Mouse (Mus musculus) liver, embryonic 15.5 days (tissue): Measurements from ENCODE around the gene U2surp. TPM values are rescaled to one million over a fixed set of nuclear protein-coding genes. Genes with fewer than 3 reads are reported as not detected.

ENCODE experiments used
- ATAC-seq: fragments of 200-750 bp; cut with Nextera tagmentation; 2 replicates; pipeline ENCODE4 v1.8.0; 2017; ENCODE audit warnings: moderate number of reproducible peaks, mild to moderate bottlenecking, moderate library complexity; ENCODE audit not compliant: insufficient read depth
- H3K27ac ChIP-seq: fragments of 300-500 bp; sonication (generic); replicated peaks from 2 replicates; pipeline ENCODE4 v1.5.1; 2015; ENCODE audit warnings: mild to moderate bottlenecking, inconsistent platforms
- H3K27me3 ChIP-seq: fragments of 300-500 bp; sonication (generic); 2 replicates; pipeline ENCODE4 v1.6.1; 2015; ENCODE audit warnings: mild to moderate bottlenecking, inconsistent platforms
- H3K36me3 ChIP-seq: fragments of 300-500 bp; sonication (generic); replicated peaks from 2 replicates; pipeline ENCODE4 v1.6.1; 2015; ENCODE audit warnings: moderate library complexity, mild to moderate bottlenecking, inconsistent platforms
- H3K4me1 ChIP-seq: fragments of 300-500 bp; sonication (generic); replicated peaks from 2 replicates; pipeline ENCODE4 v1.6.1; 2015; ENCODE audit warnings: inconsistent platforms
- H3K4me2 ChIP-seq: fragments of 300-500 bp; sonication (generic); 2 replicates; pipeline ENCODE4 v1.6.1; 2015; ENCODE audit warnings: moderate library complexity, mild to moderate bottlenecking, inconsistent platforms
- H3K4me3 ChIP-seq: fragments of 300-500 bp; sonication (generic); replicated peaks from 2 replicates; pipeline ENCODE4 v1.5.1; 2015; ENCODE audit warnings: mild to moderate bottlenecking, inconsistent platforms
- H3K9ac ChIP-seq: fragments of 300-500 bp; sonication (generic); 2 replicates; pipeline ENCODE4 v1.6.1; 2015; ENCODE audit warnings: moderate library complexity, mild to moderate bottlenecking, inconsistent platforms
- H3K9me3 ChIP-seq: fragments of 300-500 bp; sonication (generic); replicated peaks from 2 replicates; pipeline ENCODE4 v1.6.1; 2016; ENCODE audit warnings: inconsistent platforms
- WGBS: fragments of 180-500 bp; shearing (Covaris S2); methylation state at CpG from one replicate; pipeline ENCODE4 v1.1.7; 2015; ENCODE audit warnings: mixed read lengths; ENCODE audit not compliant: insufficient replicate concordance; 5-methylcytosine and 5-hydroxymethylcytosine counted together
- polyA plus RNA-seq: library from polyadenylated mRNA; unstranded; fragments of >200 nt; fragmentation: Nextera tagmentation; extraction: Ambion mirVana; gene quantifications from 2 replicates; pipeline ENCODE4 v1.2.1, GENCODE M21; 2015

Gene U2surp
- polyA plus RNA-seq, result 43.5 and 52.1 TPM in 2 replicates

DNA sequence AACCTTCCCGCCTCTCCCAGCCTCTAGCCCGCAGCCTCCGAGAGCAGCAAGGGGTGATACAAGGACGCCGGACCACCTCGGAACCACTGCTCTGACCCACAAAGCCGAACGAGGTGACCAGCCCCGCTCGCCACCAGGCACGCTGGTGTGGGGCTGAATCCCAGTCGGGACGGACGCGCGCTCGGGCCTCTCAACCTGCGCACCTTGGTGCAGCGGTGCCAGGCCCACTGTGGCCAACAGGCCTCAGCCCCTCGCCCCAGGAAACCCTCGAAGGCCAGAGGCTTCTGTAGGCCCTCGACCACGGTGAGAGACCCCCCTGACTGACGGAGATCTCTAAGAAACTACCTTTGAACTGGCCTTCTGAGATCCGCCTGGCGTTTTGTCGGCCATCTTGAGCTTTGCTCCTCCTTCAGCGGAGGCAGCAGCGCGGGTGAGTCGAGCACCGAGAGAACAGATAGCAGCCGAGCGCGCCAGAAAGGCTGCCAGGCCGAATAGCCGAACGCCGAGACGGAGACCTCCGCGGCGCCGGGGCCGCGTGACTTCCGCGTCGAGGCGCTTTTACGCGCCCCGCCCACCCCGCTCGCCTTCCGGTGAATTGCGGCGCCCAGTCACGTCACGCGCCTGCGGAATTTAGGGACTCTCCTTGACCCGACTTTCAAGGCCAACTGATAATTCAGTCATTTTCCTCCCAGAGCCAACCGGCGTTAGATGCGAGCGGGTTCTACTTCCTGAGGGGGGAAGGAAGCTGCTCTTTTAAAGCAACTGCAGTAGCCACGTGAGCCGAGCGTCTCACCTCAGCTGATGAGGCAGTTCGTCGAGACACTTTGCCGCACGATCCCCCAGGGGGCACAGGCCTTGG, at the start of gene U2surp:
U2surp (minus strand) TSS at position 525 of the 859 bp plus-strand sequence.
- H3K27ac ChIP-seq, result peak within 1 kb of the TSS; percentile 89
- peaks cover 31% of the 10 kb centered on the region for H3K4me1 ChIP-seq
- peak within 1 kb of the TSS; percentile 91 for H3K4me2 ChIP-seq
- no peaks in the 10 kb centered on the region for H3K36me3 ChIP-seq
- peak within 1 kb of the TSS; percentile 92 for H3K9ac ChIP-seq
- no peaks in the 10 kb centered on the region for H3K9me3 ChIP-seq
- peak within 1 kb of the TSS; percentile 92 for H3K4me3 ChIP-seq
- WGBS, result under 1% methylated on average over 74 of the region's 74 CpGs
- peak; percentile 93 for ATAC-seq
- H3K27me3 ChIP-seq, result no peaks in the 10 kb centered on the region

DNA sequence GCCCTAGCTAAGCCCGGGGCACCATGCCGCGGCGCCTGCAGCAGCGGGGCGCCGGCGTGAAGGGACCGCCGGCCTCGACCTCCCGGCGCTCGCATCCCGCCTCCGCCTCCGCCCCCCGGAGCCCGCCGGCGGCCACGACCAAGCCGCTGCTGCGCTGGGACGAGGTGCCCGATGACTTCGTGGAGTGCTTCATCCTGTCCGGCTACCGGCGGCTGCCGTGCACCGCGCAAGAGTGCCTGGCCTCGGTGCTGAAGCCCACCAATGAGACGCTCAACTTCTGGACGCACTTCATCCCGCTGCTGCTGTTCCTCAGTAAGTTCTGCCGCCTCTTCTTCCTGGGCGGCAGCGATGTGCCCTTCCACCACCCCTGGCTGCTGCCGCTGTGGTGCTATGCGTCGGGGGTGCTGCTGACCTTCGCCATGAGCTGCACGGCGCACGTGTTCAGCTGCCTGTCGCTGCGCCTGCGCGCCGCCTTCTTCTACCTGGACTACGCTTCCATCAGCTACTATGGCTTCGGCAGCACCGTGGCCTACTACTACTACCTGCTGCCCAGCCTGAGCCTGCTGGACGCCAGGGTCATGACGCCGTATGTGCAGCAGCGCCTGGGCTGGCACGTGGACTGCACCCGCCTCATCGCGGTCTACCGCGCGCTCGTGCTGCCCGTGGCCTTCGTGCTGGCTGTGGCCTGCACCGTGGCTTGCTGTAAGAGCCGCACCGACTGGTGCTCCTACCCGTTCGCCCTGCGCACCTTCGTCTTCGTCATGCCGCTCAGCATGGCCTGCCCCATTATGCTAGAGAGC, 48.3 kb upstream of the U2surp start:
- peaks cover 64% of the 10 kb centered on the region for H3K4me1 ChIP-seq
- no peaks in the 10 kb centered on the region for H3K36me3 ChIP-seq
- H3K9me3 ChIP-seq, result no peaks in the 10 kb centered on the region
- 13% methylated on average over 78 of the region's 78 CpGs for WGBS
- H3K27ac ChIP-seq, result peak overlapping the region; percentile 78
- H3K4me3 ChIP-seq, result peak overlapping the region; percentile 72
- peak; percentile 9; the same call in 1 of the 2 replicates for ATAC-seq
- H3K9ac ChIP-seq, result peak overlapping the region; percentile 63
- peak overlapping the region; percentile 92 for H3K4me2 ChIP-seq
- peaks cover 76% of the 10 kb centered on the region for H3K27me3 ChIP-seq

DNA sequence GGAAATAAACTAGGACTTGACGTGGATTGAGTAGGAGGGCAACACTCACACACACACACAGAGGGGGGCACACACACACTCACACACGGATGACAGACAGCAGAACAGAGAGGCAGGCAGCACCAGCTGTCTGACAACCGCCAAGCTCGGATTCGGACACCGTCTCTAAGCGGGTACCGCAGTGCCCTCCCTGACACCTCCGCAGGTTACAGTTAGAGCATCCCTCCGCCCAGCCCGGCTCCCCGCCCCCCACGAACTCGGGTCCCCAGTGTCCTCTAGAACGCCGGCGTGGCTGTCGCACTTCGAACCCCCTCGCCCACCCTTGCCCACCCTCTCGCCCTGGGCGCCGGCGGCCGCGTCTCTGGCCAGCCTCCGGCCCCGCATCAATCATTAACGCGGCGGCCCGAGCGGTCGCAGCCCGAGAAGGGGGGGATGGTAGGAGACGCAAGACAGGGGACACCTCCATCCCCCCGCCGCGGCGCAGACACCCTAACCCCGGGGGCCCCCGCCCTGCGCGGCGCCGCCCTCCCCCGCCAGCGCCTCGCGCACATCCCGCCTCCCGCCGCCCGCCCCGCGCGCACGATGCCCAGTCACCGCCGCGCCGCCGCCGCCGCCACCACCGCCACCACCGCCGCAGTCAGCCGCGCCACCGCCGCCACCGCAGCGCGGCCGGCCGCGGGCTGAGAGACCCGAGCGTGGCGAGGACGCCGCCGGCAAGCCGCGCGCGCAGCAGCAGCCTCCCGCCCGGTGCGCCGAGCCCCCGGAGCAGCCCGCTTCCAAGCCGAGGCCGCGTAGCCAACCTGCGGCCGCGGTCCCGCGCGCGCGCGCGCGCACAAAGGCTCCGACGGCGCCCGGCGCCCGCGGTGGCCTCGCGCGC, 47.5 kb upstream of the U2surp start, which contains the start of gene Paqr9:
Paqr9 (plus strand) TSS at position 599 of the 877 bp plus-strand sequence.
- under 1% methylated on average over 77 of the region's 118 CpGs for WGBS
- Histone ChIP-seq H3K4me2 (peak within 1 kb of the TSS; percentile 92), H3K27me3 (peaks cover 71% of the 10 kb centered on the region), H3K4me1 (peaks cover 72% of the 10 kb centered on the region), H3K4me3 (peak within 1 kb of the TSS; percentile 72), H3K9ac (peak within 1 kb of the TSS; percentile 63), H3K36me3 (no peaks in the 10 kb centered on the region), H3K27ac (peak within 1 kb of the TSS; percentile 78), H3K9me3 (no peaks in the 10 kb centered on the region)
- peak; percentile 71 for ATAC-seq

DNA sequence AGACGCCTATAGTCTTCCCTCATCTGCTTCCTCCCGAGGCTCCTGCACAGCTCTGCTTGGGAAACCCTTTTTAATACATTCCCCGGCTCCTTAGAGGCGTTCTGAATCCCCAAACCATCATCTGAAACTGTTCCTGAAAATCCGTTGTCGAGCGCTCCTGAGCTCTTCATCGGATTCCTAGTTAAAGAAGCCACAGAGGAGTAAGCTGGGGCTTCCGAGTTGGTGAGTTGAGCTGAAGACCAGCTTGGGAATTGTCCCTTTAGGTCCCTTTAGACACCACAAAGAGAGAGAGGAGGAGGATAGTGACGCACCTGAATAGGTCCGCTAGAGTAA, 46.9 kb upstream of the U2surp start:
- Histone ChIP-seq H3K9ac (peak overlapping the region; percentile 63; the same call in 1 of the 2 replicates), H3K36me3 (no peaks in the 10 kb centered on the region), H3K27ac (peak overlapping the region; percentile 78), H3K4me3 (peak overlapping the region; percentile 72), H3K4me1 (peaks cover 72% of the 10 kb centered on the region), H3K27me3 (peaks cover 65% of the 10 kb centered on the region), H3K4me2 (peak overlapping the region; percentile 92), H3K9me3 (no peaks in the 10 kb centered on the region)
- 12% methylated on average over 11 of the region's 11 CpGs for WGBS
- ATAC-seq, result no peak

DNA sequence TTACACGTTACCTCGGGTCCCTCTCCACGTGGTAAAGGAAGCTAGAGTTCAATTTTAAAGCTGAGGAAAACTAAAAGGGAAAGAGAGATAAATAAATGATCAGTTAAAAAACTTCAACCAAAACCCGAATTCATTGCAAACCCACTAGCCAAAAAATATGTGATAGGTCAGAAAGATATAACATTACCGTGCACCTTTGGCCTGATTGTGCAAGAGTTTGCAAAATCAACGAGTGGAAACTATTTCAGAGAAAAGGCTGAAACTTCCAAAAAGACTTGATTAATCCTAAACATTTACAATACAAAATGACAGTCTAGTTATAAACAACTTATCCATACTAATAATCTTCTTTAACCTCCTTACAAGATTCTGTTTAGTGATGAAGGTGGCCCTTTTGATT, 45.9 kb upstream of the U2surp start:
- Histone ChIP-seq H3K4me2 (no peak overlapping the region), H3K27ac (peak overlapping the region; percentile 90; the same call in 1 of the 2 replicates), H3K4me3 (no peak overlapping the region), H3K4me1 (peaks cover 82% of the 10 kb centered on the region), H3K27me3 (peaks cover 56% of the 10 kb centered on the region), H3K9me3 (no peaks in the 10 kb centered on the region), H3K9ac (no peak overlapping the region), H3K36me3 (no peaks in the 10 kb centered on the region)
- 39% methylated on average over 6 of the region's 6 CpGs for WGBS
- ATAC-seq, result no peak

DNA sequence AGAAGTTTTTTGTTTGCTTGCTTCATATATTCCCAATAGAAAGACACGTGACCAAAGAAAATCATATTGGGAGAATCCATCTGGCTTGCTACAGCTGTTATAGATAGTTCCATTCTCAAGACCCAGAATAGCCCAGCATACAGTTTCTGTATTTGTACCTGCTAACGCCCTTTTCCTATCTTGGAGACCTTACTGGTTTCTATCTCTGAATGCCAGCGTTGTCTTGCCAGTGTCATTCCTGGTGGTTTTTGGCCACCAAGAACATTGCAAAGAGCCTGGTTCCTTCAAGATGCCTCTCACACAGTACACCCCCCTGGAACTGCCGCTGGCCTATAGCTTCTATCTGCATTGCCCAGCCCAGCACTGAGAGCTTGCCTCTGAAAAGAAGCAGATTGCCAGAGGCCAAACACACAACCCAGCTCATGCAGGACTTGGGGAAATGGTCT, 44.3 kb upstream of the U2surp start:
- peaks cover 95% of the 10 kb centered on the region for H3K4me1 ChIP-seq
- peak overlapping the region; percentile 90 for H3K27ac ChIP-seq
- H3K36me3 ChIP-seq, result no peaks in the 10 kb centered on the region
- 0 out of 2 replicates have a peak overlapping the region, but pooled peaks have one; percentile 7 for H3K9ac ChIP-seq
- ATAC-seq, result peak; percentile 35
- H3K9me3 ChIP-seq, result no peaks in the 10 kb centered on the region
- H3K4me3 ChIP-seq, result no peak overlapping the region
- H3K27me3 ChIP-seq, result peaks cover 40% of the 10 kb centered on the region
- H3K4me2 ChIP-seq, result peak overlapping the region; percentile 57
- WGBS, result 21% methylated on average over 4 of the region's 4 CpGs

DNA sequence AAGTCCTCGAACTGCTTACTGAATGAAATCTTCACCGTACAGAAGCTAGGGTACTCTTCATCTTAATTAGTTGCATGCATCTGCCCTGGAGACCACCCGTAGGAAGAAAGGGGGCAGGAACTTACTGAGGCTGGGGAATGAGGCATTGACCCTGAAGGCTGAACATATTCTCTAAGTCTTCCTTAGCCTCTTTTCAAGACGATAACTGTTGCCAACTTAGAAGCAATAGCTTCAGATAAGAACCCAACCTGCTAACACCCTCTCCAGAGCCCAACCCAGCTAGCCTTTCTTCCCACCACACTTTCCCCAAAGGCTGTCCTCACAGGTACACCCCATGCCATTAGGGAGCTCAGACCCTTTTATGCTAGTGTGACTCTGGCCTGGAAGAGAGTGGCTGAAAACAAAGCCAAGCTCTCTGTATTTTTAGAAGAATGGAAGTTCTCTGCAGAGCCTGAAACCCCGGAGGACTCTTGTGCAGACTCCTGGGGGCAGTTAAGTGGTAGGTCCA, 43.5 kb upstream of the U2surp start:
- Histone ChIP-seq H3K9me3 (no peaks in the 10 kb centered on the region), H3K4me2 (peak overlapping the region; percentile 57), H3K4me3 (0 out of 2 replicates have a peak overlapping the region, but pooled peaks have one; percentile 0), H3K27me3 (peaks cover 32% of the 10 kb centered on the region), H3K36me3 (no peaks in the 10 kb centered on the region), H3K9ac (peak overlapping the region; percentile 45; the same call in 1 of the 2 replicates), H3K27ac (peak overlapping the region; percentile 90), H3K4me1 (peaks cover 95% of the 10 kb centered on the region)
- ATAC-seq, result peak; percentile 30
- WGBS, result 45% methylated on average over 5 of the region's 5 CpGs

DNA sequence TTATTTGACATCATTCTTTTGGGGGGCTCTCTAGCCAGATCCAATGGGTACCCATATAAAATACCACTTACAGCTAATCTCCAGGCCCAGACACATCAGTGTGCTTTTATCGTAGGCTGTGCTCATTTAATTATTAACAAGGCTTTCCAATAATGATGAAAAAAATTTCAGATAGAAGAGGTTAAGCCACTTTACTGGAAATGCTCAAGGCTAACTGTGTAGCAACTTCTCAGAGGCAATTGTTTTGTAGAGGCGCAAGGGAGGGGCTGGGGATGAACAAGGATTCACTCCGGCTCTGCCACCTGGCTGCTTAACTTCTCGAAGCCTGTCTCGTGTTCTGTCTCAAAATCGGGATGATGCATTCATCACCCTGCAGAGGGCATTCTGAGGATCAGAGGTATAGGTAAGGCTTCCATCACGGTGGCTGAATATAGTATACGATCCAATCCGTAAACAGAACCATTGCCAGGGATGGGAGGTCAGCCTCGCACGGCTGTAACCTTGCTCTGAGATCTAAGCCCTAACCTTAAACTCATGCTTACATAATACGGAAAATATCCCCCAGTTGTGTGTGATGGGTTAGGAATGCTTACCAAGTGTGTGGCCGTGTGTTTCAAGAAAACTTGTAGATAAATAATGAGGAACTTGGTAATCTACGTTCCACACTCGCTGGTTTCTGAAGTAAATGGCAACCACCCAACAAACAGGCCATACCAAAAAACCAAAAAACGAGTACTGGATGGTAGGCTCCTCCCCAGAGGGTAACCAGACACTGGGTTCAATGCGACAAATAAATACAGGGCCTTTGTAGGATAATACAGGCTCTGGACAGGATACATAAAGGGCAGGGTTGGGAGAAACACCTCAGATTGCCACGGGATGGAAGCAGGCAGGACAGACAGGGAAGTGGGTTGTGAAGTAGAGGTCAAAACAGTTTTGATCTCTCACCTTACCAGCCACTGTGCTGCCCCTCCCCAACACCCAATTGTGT, 42.7 kb upstream of the U2surp start:
- Histone ChIP-seq H3K27me3 (peaks cover 24% of the 10 kb centered on the region), H3K4me3 (0 out of 2 replicates have a peak overlapping the region, but pooled peaks have one; percentile 0), H3K9me3 (no peaks in the 10 kb centered on the region), H3K27ac (peak overlapping the region; percentile 90), H3K4me1 (peaks cover 96% of the 10 kb centered on the region), H3K4me2 (peak overlapping the region; percentile 57), H3K36me3 (no peaks in the 10 kb centered on the region), H3K9ac (peak overlapping the region; percentile 15; the same call in 1 of the 2 replicates)
- ATAC-seq, result peak; percentile 37
- 39% methylated on average over 18 of the region's 18 CpGs for WGBS

DNA sequence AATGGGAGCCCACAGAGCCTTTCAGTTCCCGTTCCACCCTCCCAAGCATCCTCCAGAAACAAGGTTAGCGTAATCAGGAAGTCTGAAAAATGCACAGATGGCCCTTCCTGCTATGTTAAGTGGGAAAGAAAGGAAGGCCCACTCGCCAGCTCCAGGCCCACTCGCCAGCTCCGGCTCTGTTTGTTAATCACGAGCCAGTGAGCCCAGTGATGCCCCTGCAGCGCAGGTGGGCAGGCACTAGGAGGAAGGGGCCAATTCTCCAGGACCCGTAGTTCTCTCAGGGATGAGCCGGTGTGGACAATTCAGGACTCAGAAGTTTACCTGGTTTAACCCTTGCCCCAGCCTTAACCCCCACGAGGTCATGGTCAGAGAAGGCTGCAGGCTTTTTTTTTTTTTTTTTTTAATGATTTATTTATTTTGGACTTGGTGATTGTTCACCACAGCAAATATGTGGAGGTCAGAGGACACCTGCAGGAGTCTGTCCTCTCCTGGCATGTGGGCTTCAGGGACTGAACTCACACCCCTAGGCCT, 40.4 kb upstream of the U2surp start:
- Histone ChIP-seq H3K4me2 (no peak overlapping the region; the same call in 1 of the 2 replicates), H3K9ac (no peak overlapping the region), H3K4me1 (peaks cover 96% of the 10 kb centered on the region), H3K27ac (peak overlapping the region; percentile 90), H3K9me3 (no peaks in the 10 kb centered on the region), H3K36me3 (no peaks in the 10 kb centered on the region), H3K27me3 (peaks cover 3% of the 10 kb centered on the region; the same call in 1 of the 2 replicates), H3K4me3 (no peak overlapping the region)
- no peak for ATAC-seq
- 72% methylated on average over 10 of the region's 10 CpGs for WGBS
